Mouse (Mus musculus) kidney, postnatal 36 days (tissue): ENCODE measurements around the gene Mroh2a.

ENCODE experiments used
- DNase-seq, 2 experiments: peaks; one replicate each; pipeline ENCODE4 v3.0.0; 2021 to 2022; ENCODE audit warnings: mixed read lengths in 2 of 2

Mroh2a gene

GRCm38 (mm10) chr1:88260604-88261377, 34.0 kb downstream of the Mroh2a start:
- DNase-seq: no peak

GRCm38 (mm10) chr1:88261706-88262105, 34.9 kb downstream of the Mroh2a start:
- no peak for DNase-seq

GRCm38 (mm10) chr1:88262255-88262654, 35.5 kb downstream of the Mroh2a start:
- DNase-seq: peak; percentile 63 to 72

DNA sequence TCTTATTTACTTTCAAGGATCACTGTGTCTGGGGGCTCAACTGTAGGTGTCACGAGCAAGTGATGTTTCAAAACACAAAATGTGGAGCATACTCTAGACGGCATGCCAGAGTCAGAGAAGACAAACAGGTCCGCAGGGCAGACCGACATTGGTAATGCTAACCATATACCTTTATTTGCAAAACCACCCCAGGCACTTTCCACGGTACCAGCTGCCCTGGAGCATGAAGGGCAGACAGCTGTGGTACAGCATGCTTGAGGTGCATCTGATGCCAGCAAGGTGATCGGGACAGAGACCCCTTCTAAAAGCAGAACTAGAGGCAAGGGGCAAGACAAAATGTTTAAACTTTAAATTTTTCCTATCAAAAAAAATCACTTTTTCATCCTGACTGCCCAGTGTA, 36.2 kb downstream of the Mroh2a start:
- DNase-seq: no peak

DNA sequence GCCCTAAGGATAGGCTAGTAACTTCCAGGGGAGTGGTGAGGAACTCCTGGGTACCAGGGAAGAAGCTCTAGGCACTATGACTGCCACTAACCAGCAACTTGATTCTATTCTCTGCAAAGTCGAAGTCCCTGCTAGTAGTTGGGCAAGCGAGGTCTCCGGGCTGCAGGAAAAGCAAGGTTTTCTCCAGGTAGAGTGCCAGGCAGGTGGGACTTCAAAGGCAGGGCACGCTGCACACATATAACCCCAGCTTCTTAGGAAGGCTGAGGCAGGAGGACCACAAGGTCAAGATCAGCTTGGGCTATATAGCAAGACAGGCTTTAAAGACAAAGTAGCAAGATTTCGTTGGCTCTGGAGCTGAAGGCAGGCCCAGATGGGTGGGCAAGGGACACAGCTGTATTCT, 37.0 kb downstream of the Mroh2a start:
- DNase-seq: no peak

GRCm38 (mm10) chr1:88264237-88264868, 37.6 kb downstream of the Mroh2a start:
- DNase-seq: no peak

DNA sequence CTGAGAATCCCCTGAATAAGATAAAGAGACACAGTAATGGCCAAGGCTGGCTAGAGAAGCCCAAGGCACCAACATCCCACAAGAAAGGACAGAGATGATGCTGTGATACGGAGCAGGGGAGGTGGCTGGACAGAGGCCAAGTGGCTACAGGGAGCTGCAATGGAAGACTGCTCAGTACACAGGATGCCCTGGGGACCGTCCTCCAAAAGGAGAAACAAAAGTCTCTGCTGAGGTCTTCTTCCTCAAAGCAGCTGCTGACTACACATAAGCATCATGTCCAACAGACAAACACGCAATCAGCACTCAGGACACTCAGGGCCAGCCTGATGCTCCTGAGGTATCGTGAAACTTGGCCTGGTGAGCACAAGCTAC, 38.1 kb downstream of the Mroh2a start:
- DNase-seq: peak in 1 of 2 experiments; percentile 56

DNA sequence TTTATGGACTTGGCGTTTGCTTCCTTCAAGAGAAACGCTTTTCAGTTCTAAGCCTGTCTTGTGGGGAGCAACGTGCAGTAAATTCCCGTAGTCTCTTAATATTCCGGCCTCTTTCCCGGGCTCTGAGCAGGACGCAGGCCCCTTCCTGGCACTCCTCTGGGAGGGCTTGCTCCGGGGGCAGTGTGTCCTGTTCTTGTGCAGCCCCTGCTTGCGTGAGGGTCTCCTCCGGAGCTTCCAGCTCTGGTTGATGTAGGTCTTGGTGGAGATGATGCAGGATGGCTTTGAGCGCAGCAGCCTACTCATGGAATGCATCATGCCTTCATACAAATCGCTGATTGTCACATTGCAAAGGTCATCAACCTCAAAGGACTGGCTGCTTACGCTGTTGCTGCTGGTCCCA, 39.3 kb downstream of the Mroh2a start:
- no peak for DNase-seq

- DNase-seq: no peak
Measured at GRCm38 (mm10) chr1:88267489-88267888, 40.7 kb downstream of the Mroh2a start.

DNA sequence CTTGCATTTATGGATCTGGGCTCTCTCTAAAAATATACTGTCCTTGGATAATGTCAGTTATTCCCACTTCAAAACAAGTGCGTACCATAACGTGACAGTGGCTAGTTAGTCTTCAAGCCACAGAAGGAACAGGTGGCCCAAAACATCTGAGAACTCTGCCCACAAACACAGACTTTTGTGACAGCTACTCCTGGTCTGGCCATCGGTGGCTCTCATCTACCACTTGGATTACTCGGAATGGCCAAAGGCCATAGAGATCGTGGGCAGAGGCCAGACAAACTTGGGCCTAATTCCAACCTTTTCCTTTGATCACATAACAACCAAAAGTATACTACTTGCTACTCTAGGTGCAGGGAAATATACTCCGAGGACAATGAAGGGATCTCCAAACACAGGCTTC, 41.3 kb downstream of the Mroh2a start:
- no peak for DNase-seq

GRCm38 (mm10) chr1:88269539-88270309, 42.9 kb downstream of the Mroh2a start:
- no peak for DNase-seq

DNA sequence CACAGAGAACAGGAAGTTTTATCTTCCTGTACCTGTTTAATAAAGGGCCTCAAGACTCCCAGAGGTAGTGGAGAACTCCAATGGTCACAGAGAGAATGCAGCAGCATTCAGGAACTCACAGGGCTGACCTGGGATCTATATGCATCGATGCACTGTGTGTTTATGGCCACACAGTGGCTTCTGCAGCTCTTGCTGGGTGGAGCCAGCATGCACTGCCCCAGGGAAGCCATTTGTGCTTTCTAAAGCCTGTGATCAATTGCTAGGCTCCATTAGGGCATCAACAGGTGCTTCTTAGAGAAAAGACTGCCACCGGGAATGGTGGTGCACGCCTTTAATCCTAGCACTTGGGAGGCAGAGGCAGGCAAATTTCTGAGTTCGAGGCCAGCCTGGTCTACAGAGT, 46.1 kb downstream of the Mroh2a start:
- no peak for DNase-seq

- no peak for DNase-seq
Measured at GRCm38 (mm10) chr1:88273326-88273725, 46.5 kb downstream of the Mroh2a start.

- no peak for DNase-seq
Measured at GRCm38 (mm10) chr1:88273832-88274231, 47.0 kb downstream of the Mroh2a start.

DNA sequence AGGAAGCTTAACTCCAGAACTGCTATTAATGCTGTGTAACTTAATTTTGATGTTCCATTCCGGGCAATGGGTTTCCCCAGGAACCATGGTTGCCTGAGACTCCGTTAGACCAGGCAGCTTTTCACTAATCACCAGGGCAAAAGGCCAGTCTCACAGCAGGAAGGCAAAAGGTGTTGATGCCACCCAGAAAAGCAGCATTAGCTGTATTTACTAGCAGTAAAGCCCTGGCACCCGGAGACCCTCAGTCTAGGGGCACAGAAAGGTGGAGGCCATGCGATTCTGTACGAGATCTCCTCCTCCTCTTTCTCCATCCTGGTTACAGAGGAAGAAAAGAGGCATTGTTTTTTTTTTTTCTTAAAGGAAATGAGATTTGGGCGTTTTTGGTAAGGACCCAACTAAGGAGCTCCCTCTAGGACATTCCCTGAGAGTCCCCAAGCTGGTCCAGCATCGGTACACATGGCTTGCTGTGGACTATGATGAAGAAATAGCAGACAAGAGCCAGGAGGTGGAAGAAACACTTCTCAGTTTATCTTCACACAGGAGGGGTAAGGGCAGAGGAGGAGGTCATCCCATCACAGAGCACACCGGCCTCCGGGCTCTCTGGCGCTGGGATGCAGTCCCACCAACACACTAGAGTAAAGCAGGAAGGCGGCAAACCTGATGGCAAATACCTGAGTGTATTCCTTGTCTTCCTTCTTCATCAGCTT, 47.7 kb downstream of the Mroh2a start:
- peak in 1 of 2 experiments; percentile 5 for DNase-seq

- no peak for DNase-seq
Measured at GRCm38 (mm10) chr1:88275078-88275680, 48.4 kb downstream of the Mroh2a start.

DNA sequence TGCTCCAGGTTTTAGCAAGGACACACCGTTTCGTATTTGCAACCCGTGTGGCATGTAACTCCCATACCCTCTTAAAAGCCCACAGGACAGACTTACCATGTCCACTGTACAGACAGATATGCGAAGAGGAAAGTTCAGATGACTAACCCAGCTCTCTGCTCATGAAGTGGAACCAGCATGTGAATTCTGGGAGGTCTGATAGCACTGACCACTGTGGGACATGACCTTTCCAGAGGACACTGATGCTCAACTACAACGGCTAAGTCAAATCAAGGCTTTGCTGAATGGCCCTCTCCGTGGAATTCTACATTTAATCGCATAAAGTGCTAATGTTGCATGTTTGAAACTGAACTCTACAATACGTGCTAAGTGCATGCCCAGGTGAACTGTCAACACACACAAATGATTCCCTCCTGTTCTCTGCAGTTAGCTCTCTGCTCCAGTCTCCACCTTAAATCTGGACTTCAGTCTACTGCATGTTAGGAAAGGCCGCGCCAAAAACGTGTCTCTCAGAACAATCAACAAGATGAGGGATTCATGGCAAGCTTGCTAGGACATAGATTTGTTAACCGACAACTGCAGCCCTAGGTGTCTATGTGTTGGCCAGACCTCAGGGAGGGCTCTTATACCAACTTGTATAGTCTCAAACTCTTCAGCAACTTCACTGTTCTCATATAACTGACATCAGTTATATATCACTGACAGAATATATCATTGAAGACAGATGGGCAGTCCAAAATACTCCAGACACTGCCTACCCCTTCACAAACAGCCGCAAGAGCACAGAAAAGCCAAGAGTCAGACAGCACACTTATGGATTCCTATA, 49.1 kb downstream of the Mroh2a start:
- peak in 1 of 2 experiments; percentile 10 for DNase-seq

DNA sequence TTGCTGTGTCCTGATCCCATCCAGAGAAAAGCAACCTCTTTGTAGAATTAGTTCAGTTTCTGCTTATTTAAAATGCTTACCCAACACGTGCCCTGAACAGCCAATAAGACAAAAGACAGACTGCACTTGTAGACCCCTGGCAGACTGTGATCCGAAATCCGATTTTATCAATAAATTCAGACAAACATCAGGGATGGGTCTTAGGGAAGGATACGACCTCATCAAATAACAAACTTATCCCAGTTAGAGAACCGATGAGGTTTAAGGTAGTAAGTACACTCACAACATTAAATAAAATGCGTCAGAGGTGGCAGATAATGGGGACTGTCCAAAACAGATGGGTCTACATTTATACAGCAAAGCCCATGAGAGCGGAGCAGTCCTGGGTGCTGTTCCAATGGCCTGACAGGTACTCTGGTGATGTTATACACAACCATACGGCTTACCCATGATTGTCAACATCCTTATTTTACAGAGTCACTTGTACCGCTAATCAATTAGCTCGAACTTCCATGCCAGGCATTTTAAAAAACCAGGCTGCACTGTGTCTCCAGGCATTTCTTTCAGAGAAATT, 49.8 kb downstream of the Mroh2a start:
- DNase-seq: peak in 1 of 2 experiments; percentile 43

DNA sequence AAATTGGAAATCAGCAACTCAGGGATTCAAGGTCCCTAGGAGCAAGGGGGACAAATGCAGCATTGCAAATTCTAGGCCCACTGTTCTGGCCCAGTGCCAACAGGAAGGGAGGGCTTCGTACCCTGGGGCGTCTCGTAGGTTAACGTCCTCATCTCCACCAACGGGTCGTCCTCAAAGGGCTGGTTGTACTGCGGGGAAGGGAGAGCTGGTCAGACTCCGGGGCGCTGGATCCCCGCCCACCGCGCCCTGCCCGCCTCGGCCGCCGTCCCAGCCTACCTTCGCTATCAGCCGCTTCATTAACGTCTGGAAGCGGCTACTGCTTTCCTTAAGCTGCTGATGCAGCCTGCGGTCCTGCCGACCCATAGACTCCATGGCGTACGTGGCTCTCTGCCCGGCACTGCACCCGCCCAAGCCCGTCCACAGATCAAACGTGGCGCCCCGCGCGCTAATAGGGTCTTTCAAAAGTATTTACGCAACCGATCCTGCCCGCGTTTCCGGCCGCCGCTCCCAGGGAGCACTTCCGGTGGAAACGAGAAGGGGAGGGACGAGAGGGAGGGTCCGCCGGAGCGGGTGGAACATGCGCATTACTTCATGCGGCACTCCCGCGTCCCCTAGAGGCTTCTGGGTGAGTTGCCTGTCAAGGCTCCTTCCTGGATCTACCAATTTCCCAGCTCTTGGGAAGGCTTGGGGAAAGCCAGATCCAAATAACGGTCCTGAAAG, 50.5 kb downstream of the Mroh2a start, which contains the start of the genes Hjurp and Trpm8:
TSS of gene Hjurp (minus strand) at position 536 of the 720 bp plus-strand sequence.
TSS of gene Trpm8 (plus strand) at position 564 of the 720 bp plus-strand sequence.
- DNase-seq: peak; percentile 100

DNA sequence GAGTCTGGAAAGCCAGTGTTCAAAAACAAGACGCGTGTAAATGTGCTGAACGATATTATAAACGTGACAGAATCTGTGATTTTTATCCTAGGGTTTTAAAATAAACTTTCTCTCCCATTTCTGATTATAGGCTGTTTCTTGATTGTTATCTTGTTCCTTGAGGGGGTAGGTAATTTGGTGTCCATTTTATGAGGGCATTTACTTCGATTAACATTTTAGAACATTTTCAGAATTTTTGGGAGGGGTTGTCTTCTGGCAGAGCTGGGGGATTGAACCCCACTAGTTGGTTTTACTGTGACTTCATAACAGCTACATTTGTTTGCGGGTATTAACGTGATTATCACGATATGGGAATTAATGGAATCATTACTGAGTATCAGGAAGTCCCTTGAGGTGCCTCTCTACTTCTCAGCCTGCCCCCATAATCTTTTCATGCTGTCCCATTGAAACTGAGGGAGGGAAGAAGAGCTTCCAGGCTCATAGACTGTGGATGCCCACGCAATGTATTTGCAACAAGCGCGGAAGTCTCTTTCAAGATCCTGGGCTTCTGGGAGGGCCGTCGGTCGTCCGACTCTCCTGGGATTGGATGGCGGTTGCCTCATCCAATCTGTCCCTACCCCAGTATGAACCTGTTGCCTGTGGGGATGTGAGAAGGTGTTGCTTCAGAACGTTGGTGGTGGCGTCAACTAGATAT, 51.2 kb downstream of the Mroh2a start:
- DNase-seq: peak in 1 of 2 experiments; percentile 32
